Mouse (Mus musculus) urinary bladder, adult 18-20 months (tissue): ENCODE measurements around the gene Pip5k1c.

Experiments used
- DNase-seq, 2 experiments: peaks; one replicate each; pipeline ENCODE4 v3.0.0; 2022; ENCODE audit warnings: low spot score in 2 of 2, mixed read lengths in 2 of 2

Gene Pip5k1c

GRCm38 (mm10) chr10:81367207-81367495, 74.4 kb downstream of the Pip5k1c start:
- no peak for DNase-seq
